Mouse (Mus musculus) olfactory bulb, adult 2 months (tissue): Measurements from ENCODE around the gene Ak8.

ENCODE experiments used
- CTCF ChIP-seq: fragments of 200-500 bp; IDR thresholded peaks from 2 replicates; pipeline ENCODE4 v1.5.1; 2012; ENCODE audit warnings: low read depth, mild to moderate bottlenecking, low read length, moderate library complexity; ENCODE audit not compliant: insufficient read depth
- POLR2A ChIP-seq: fragments of 200-500 bp; IDR thresholded peaks from 2 replicates; pipeline ENCODE4 v1.6.1; 2012; ENCODE audit warnings: mild to moderate bottlenecking, low read depth, low read length, moderate library complexity; ENCODE audit not compliant: insufficient read depth

GRCm38 (mm10) chr2:28803406-28803805, 103.4 kb downstream of the Ak8 start:
- TF ChIP-seq CTCF (no peak), POLR2A (no peak)
